In the genomic region with DNA sequence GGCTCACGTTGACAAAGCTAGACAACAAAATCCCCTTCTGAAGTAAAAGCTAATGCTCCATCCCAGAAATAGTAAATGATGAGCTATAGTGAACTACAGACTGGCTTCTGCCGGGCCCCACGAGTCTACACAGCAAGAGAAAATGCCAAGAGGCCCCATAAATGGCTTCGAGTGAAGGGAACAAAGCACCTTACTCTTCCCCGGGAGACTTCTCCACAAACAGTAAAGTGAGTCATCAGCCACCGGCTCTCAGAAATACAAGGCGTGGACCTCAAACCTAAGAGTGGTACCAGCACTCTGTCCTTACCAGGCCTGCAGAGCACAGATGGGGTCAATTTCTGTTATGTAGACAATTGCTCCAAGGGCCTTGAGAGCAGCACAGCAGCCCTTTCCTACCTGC, we compare ENCODE assay signal across 32 mouse cellular contexts. TPM values are rescaled to one million over a fixed set of nuclear protein-coding genes. Genes with fewer than 3 reads are reported as not detected.
"Had no signal": no experiment of that assay in that cellular context is flagged by ENCODE, and none has a peak within 500 bp of the region (broad histone marks: within the 10 kb centered on the region; RNA-seq: fewer than 3 reads in every experiment).

No protein-coding gene starts in this region.

- H3K9ac ChIP-seq: heart, embryonic 13.5 days; heart, embryonic 15.5 days; hindbrain, embryonic 13.5 days; hindbrain, embryonic 15.5 days; limb, embryonic 13.5 days; liver, embryonic 13.5 days; liver, embryonic 15.5 days; liver, postnatal 0 days had no signal

- H3K27me3 ChIP-seq: heart, embryonic 13.5 days; heart, embryonic 15.5 days; hindbrain, embryonic 13.5 days; hindbrain, embryonic 15.5 days; limb, embryonic 13.5 days; liver, embryonic 13.5 days; liver, embryonic 15.5 days had no signal

- H3K4me3 ChIP-seq: heart, embryonic 10.5 days; heart, embryonic 13.5 days; heart, embryonic 15.5 days; hindbrain, embryonic 13.5 days; hindbrain, embryonic 15.5 days; layer of hippocampus, adult 2 months; left cerebral cortex, adult 2 months; limb, embryonic 13.5 days; liver, embryonic 13.5 days; liver, embryonic 15.5 days had no signal

- H3K4me2 ChIP-seq: heart, embryonic 13.5 days; heart, embryonic 15.5 days; hindbrain, embryonic 13.5 days; hindbrain, embryonic 15.5 days; limb, embryonic 13.5 days; liver, embryonic 11.5 days; liver, embryonic 13.5 days; liver, embryonic 15.5 days had no signal

- H3K4me1 ChIP-seq: heart, embryonic 10.5 days; heart, embryonic 13.5 days; heart, embryonic 15.5 days; hindbrain, embryonic 13.5 days; hindbrain, embryonic 15.5 days; limb, embryonic 13.5 days; liver, embryonic 13.5 days; liver, embryonic 15.5 days had no signal

- ATAC-seq: hindbrain, postnatal 0 days; intestine, embryonic 16.5 days; liver, postnatal 0 days had no signal

- DNase-seq: gastrocnemius, postnatal 14 days; gastrocnemius, postnatal 36 days; heart, adult 18-20 months; heart, postnatal 14 days; heart, postnatal 36 days; kidney, adult 18-20 months; kidney, adult 8-10 months; kidney, postnatal 10 days; kidney, postnatal 25 days; kidney, postnatal 4 days; liver; liver, embryonic 13.5 days; liver, postnatal 0 days had no signal

- H3K9me3 ChIP-seq: heart, embryonic 10.5 days; heart, embryonic 13.5 days; heart, embryonic 15.5 days; hindbrain, embryonic 13.5 days; hindbrain, embryonic 15.5 days; limb, embryonic 13.5 days; liver, embryonic 13.5 days; liver, embryonic 15.5 days had no signal

- H3K27ac ChIP-seq: heart, embryonic 10.5 days; heart, embryonic 13.5 days; heart, embryonic 15.5 days; hindbrain, embryonic 13.5 days; hindbrain, embryonic 15.5 days; hindbrain, postnatal 0 days; layer of hippocampus, adult 2 months; left cerebral cortex, adult 2 months; limb, embryonic 13.5 days; liver, embryonic 13.5 days; liver, embryonic 15.5 days had no signal

RNA-seq across cellular contexts. Expression of gene Gm10961, which starts 37.7 kb away (rescaled TPM):
- polyA plus RNA-seq: gonadal fat pad, adult 2 months; heart, embryonic 10.5 days; heart, embryonic 13.5 days; heart, embryonic 15.5 days; heart, postnatal 0 days; hindbrain, embryonic 11.5 days; hindbrain, embryonic 13.5 days; hindbrain, embryonic 15.5 days; hindbrain, postnatal 0 days; intestine, embryonic 14.5 days; intestine, embryonic 16.5 days; kidney, embryonic 14.5 days; kidney, embryonic 16.5 days; limb, embryonic 11.5 days; limb, embryonic 13.5 days; liver, embryonic 11.5 days; liver, embryonic 13.5 days; liver, embryonic 15.5 days; liver, postnatal 0 days had no signal
